Mouse (Mus musculus) embryonic fibroblast, embryonic 13.5 days (primary cell): Measurements from ENCODE around the gene Hmga1b.

Experiments
- CTCF ChIP-seq: IDR thresholded peaks from 2 replicates; pipeline ENCODE4 v1.5.1; 2011; ENCODE audit warnings: mild to moderate bottlenecking, control low read depth, low read length, moderate library complexity, borderline replicate concordance; ENCODE audit not compliant: insufficient read depth
- POLR2A ChIP-seq: IDR thresholded peaks from 2 replicates; pipeline ENCODE4 v1.6.1; 2011; ENCODE audit warnings: low read depth, mild to moderate bottlenecking, control low read depth, low read length, moderate library complexity

- TF ChIP-seq POLR2A, result no peak
- no peak for TF ChIP-seq CTCF
These were observed 22.6 kb downstream of the Hmga1b start for GRCm38 (mm10) chr11:120785145-120785544.
